Mouse (Mus musculus) activated CD4-positive, CD25-positive, alpha-beta regulatory T cell, adult 4 months (primary cell): ENCODE data around the gene Arfip2. TPM values are rescaled to one million over a fixed set of nuclear protein-coding genes. Genes with fewer than 3 reads are reported as not detected.

Experiments used
- ATAC-seq: one replicate; pipeline ENCODE4 v1.8.0; 2017
- polyA plus RNA-seq, 2 experiments: library from polyadenylated mRNA; unstranded; fragments of 100-300 nt; shearing (Covaris generic); gene quantifications; one replicate each; pipeline ENCODE4 v1.2.1; 2017

Gene Arfip2
- 10 to 100 TPM; 12.4 to 13.6 TPM for polyA plus RNA-seq

- peak; percentile 96 for ATAC-seq
Observed at GRCm38 (mm10) chr7:105640233-105640893, at the start of gene Arfip2, which contains the start of gene Gm45799. Gene Arfip2 (minus strand): TSS chr7:105640416. Gene Gm45799 (plus strand): TSS chr7:105640552.

DNA sequence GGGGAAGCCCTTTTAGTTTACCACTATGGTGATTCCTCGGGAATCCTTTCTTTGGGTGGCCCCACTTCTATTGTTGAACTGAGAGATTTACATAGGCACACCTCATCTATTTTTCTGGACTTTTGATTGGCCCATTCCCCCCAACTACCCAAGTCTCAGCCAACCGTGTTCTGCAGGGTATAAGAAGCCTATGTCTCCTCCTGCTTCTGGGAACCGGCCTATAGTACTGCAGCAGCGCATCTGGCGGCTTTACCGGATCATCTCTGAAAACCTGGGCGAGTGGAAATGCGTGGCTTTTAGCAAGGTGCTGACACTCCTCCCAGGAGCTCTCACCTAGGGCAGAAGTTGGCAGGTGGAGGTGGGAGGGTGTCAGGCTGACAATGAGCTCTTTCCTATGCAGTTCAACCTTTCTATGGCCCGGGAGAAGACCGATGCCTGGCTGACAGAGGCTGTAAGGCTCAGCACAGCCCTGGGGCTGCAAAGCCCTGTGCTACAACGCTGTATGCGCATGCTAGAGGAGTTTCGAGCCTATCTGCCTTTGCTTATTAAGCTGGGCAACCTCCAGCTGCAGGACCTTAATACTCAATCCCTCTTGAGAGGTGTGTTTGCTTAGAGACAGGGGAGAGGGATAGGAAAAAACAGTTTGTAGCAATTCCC lies 45.5 kb upstream of the Arfip2 start:
- ATAC-seq = no peak

DNA sequence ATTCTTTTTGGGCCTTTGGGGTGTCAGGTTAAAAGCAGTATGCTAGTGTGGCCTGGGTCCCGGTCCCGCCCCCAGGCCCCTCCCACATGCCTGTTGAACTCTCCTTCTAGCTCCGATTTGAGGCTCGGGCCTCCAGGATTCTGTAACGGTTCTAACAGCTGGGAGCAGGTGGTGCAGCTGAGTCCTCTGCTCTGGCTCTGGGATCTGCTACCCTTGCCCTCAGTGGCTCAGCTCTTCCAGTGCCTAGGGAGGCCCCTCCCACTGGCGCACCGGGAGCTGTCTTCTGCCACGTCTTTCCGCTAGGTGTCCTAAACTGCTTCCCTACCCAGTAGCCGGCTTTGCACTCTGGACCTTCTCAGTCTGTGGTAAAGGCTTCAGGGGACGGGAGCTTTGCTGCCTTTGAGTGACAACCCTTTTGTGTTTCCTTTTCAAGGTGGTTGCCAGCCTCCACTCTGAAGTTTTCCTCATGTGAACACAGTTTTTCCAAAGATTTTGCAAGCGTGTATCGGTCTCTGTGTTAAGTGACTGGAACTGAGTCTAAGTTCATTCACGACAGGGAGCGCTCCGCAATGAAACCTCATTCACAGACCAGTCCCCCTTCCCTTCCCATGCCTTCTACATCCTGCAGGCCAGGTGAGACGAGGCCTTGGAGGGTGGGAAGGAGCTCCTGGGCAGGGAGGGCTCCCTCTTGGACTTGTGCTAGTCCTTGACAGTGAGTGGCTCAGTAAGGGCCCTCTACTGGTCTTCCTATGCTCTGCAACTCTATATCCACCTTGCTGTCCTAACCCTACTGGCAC lies 10.6 kb upstream of the Arfip2 start, which contains the start of gene Dnhd1:
Dnhd1 (plus strand) TSS at position 189 of the 797 bp plus-strand sequence.
- peak; percentile 92 for ATAC-seq

DNA sequence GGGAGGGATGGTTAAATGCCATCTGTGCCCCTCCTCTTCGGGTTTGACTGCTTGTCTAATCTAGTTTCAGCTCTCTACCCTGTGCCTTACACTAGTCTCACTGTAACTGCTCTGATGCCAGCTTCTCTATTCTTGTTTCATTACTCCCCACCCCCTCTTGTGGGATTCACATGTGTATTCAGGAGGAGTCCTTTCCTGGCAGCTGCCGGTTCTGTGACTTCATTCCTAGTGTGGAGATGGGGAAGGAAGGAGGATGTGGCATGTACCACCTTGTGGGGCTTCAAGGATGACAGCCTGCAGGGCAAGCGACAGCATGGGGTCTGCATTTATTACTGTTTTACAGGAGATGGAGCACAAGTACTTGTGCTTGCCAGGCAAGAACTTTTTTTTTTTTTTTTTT lies 1.7 kb upstream of the Arfip2 start:
- no peak for ATAC-seq

GRCm38 (mm10) chr7:105640894-105641255 lies 659 bp upstream of the Arfip2 start:
- no peak for ATAC-seq

- ATAC-seq = peak; percentile 3
Observed at GRCm38 (mm10) chr7:105639756-105640155, 460 bp downstream of the Arfip2 start, which contains the start of gene Timm10b. Gene Timm10b (plus strand): TSS chr7:105640056.

GRCm38 (mm10) chr7:105639304-105639703 lies 912 bp downstream of the Arfip2 start:
- no peak for ATAC-seq

- no peak for ATAC-seq
Observed at GRCm38 (mm10) chr7:105638776-105639175, 1.4 kb downstream of the Arfip2 start.

DNA sequence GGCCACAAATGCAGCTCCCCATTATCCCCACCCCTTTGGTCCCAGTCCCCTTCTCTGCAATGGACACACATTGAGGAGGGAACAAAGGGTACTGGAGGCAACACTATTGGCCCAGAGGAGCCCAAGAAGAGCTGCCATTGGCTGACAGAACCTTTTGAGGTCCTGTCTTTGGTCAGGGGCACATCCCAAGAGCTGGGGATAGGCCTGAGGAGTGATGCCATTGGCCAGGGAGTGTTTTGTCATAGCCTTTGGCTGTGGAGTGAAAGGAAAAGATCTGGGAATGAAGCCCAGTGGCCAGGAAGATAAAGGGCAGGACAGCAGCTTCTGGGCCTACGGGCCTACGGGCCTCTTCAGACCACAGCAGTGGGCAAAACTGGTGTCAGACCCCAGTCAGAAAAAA lies 4.5 kb downstream of the Arfip2 start:
- no peak for ATAC-seq

- ATAC-seq = no peak
Observed at GRCm38 (mm10) chr7:105634272-105634920, 5.8 kb downstream of the Arfip2 start.

DNA sequence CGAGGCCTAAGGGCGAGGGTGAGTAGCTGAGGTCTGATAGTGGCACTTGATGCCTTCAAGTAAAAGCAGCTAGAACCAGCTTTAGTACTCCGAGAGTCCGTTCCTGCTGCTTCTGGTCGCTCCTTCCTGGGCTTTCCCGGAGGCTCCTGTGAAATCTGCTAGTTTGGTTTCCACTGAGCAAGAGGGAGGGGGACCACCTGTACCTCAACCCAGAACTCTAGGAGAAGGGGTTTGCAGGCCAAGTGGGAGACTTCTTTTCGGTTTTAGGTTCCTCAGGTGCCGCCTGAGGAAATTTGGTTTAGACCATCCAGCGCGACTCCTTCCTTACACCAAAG lies 6.4 kb downstream of the Arfip2 start:
- no peak for ATAC-seq

DNA sequence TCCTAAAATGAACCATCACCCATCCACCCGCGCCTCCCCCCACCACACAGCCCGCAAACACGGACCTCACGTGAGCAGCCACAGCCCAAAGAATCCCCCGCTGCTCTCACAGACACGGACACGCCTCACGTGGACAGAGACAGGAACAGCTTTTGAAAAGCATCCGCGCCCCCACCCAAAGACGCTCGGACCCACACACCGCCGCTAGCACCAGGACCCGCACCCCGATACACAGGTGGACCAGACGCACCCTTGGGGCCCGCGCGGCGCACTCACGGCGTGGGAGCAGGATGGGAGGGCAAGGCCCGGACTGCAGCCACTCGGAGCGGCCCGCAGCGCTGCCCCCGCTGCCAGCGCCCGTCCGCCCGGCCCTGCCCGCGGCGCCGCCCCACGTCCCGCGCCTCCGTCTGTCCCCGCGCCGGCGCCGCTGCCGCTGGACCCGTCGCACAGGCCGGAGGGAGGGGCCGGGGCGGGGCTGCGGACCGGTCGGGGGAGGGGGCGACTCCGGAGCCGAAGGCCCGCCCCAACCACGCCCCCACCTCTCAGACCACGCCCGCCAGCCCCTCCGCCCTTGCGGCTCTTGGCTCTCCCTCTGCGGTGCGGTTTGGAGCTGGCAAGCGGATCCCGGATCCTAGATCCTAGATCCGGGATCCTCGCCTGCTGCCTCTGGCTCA lies 7.0 kb downstream of the Arfip2 start, which contains the start of gene Trim3:
Trim3 (minus strand) TSS at position 445 of the 674 bp plus-strand sequence.
- ATAC-seq = peak; percentile 81

DNA sequence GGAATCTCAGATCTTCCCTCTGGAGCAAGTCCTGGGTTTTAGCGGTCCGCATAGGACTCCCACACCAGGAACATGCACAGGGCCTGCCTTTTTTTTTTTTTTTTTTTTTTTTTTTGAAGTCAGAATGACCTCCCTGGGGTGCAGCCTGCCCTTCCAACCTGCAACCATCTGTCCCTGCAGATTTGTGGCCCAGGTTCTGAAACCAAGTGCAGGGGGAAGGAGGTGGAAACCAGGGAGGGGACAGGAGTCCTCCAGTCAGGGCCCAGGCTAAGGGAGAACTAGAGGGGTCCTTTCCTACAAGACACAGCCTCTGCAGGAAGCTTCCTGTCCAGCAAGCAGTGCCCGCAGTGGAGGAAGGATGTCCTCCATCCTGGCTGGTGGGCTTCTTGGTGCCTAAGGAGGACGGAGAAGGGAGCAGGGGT lies 7.7 kb downstream of the Arfip2 start:
- no peak for ATAC-seq

DNA sequence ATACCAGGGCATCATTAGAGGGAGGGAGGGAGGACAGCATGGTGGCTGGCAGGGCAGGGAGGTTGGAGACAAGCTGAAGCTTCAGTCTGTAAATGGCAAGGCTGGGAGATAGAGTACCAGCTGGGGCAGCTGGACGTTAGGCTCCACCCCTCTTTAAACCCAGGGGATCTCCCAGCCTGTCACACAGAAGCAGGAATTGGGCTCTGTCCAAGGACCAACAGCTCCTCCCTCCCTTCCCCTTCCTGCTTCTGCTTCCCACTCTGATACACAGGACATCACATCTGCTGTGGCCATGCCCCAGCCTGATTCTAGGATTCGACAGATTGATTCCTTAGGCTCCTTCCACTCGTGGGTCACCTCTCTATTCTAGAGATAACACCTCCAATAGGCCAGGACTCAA lies 11.6 kb downstream of the Arfip2 start:
- ATAC-seq = no peak

GRCm38 (mm10) chr7:105625397-105625796 lies 14.8 kb downstream of the Arfip2 start:
- no peak for ATAC-seq

DNA sequence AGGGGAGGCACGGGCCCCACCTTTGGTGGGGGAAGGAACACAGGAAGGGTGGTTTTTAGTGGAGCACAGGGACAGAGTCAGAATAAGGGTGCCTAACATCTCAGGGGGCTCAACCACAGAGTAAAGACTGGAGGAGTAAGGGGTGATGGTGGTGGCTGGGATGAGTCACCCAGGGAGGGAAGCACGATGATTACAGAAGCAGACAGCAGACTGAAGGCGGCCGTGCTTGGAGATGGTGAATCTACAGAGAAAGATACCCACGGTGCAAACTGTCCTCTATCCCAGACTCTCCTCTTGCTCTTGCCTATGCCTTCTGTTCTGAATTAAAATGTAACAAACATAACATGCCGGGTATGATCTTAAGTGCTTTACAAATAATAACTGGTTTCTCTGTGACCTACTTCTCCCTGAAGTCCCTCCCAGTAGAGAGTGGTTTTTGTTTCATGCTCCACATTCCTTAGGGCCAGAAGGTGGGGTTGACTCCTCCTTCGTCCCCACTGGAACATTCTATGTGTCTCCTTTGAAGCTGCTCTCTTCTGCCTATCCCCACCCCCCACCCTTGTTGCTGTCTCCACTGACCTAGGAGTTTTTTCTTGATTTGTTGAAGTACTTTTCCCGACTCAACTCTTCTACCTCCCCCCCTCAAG lies 18.4 kb downstream of the Arfip2 start:
- ATAC-seq = no peak

GRCm38 (mm10) chr7:105621053-105621452 lies 19.2 kb downstream of the Arfip2 start:
- ATAC-seq = no peak

DNA sequence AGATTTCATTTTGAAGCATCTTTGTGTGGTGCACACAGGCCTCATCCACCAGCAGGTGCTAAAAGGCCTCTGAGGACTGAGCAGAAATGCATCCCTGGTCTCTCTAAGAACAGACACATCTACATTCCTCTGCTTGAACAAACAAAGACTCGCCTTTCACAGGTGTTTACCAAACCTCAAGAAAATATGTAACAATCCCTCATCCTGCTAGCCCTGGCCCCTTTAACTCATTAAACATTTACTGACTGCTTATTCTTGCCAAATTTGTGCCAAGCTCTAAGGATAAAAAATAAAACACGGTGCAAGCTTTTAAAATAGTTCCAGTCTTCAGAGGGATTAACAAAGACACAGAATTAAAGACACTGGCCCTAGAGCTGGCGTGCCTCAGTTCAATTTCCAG lies 20.5 kb downstream of the Arfip2 start:
- no peak for ATAC-seq

GRCm38 (mm10) chr7:105617810-105618209 lies 22.4 kb downstream of the Arfip2 start:
- no peak for ATAC-seq

GRCm38 (mm10) chr7:105616561-105616960 lies 23.7 kb downstream of the Arfip2 start:
- no peak for ATAC-seq

GRCm38 (mm10) chr7:105615720-105616119 lies 24.5 kb downstream of the Arfip2 start:
- no peak for ATAC-seq

DNA sequence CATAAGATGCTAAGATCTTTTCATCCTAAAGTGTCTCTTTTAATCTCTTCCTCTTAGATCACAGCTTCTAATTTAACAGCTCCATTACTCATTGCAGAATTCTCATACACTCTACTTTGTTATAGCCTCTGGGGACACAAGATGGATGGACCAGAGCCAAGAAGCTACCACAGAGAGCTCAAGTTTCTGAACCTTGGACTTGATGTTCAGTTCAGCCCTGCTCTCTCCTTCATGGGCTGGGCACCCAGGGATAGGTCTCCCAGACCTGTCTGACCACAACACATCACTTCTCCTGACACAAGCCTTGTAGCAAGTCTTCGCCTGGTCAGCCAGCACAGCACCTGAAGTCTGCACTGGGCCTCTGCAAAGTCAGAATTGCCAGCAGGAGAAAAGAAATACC lies 25.8 kb downstream of the Arfip2 start:
- ATAC-seq = no peak
